Mouse (Mus musculus): ENCODE data around the gene Kptn. TPM values are rescaled to one million over a fixed set of nuclear protein-coding genes. Genes with fewer than 3 reads are reported as not detected.

Kptn gene
- polyA plus RNA-seq, 2 experiments = 7.5 to 8.6 TPM

DNA sequence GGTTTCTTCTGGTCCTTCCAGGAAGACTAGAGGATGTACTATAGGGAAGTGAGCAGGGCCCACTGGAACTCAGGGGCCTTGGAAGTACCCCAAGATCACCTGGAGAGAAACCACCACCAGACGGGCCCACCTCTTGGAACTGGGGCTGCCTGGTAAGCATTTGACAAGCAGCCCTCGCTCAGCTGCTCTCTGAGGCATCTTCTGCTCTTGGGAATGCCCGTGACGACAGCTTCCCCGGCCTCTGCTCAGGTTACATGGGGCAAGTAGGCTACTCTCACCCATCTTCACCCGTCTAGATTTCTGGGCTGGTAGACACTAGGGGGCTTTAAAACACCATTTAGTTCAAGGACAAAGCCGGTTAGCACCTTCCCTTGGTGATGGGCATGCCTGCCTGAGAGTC is 18.6 kb upstream of the Kptn start:
- DNase-seq (ENCODE audit: low read depth in 3 of 3, low spot score in 3 of 3) = no peak
- H3K36me3 ChIP-seq (replicated peaks; ENCODE audit: control insufficient read depth, insufficient read depth, low read depth) = peaks cover 35% of the 10 kb centered on the region
- no peaks in the 10 kb centered on the region for H3K27me3 ChIP-seq (ENCODE audit: control insufficient read depth, insufficient read depth, low read length)
- ATAC-seq (ENCODE audit: insufficient read depth) = no peak
- peaks cover 13 to 21% of the 10 kb centered on the region in 2 experiments for H3K4me1 ChIP-seq (replicated peaks; ENCODE audit: control insufficient read depth in 2 of 2, insufficient read depth in 2 of 2, low read length in 1 of 2)
- peak overlapping the region; percentile 81 for H3K4me2 ChIP-seq (ENCODE audit: low read depth)
- H3K9ac ChIP-seq (replicated peaks) = peak overlapping the region; percentile 98; the same call in 1 of the 2 replicates
- H3K27ac ChIP-seq = peak overlapping the region; percentile 77
- H3K9me3 ChIP-seq (ENCODE audit: control insufficient read depth, low read length) = no peaks in the 10 kb centered on the region
- H3K4me3 ChIP-seq (ENCODE audit: insufficient read depth in 1 of 2, low read depth in 2 of 2, low read length in 2 of 2) = peak overlapping the region in 1 of 2 experiments; percentile 81; a peak in 2 of 4 replicates
- 85% methylated on average over 7 of the region's 7 CpGs for WGBS (ENCODE audit: insufficient replicate concordance)
- TF ChIP-seq CTCF (IDR thresholded peaks at IDR 0.05; ENCODE audit: low read depth) (no peak), EP300 (IDR thresholded peaks at IDR 0.05; ENCODE audit: low read depth) (no peak)

DNA sequence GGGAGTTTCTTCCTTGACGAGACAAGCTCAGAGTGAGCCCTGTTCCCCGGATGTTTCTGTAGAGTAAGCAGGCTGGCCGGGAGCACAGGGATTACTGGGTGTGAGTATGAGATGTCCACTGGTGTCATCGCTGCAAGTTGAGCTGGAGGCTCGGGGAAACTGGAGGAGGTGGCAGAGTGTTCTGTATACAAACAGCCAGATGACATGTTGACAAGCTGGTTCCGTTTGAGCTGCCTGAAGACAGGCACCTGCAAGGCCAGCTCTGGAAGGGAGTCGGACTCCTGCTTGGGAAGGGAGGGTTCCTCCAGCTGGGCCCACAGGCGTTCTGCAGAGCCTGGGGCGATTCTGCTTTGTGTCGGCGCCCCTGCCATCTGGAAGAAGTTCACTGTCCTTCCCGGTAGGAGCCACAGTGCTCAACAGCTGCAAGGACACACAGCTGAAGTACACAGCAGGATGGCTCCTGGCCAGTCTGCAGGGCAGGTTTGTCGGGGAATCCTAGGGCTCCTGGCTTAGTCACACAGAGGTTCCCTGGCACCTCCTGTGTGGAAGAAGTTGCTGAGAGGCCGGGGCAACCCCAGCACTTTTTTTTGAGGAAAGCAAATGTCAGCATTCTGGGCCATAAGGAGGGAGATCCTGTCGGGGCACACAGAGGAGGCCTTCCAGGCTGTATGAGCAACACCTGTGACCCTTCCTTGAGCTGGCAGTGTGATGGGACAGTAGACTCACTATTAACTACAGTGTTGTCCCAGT is 17.8 kb upstream of the Kptn start:
- DNase-seq (ENCODE audit: low read depth in 3 of 3, low spot score in 3 of 3) = no peak
- Histone ChIP-seq H3K9me3 (ENCODE audit: control insufficient read depth, low read length) (no peaks in the 10 kb centered on the region), H3K4me3 (ENCODE audit: insufficient read depth in 1 of 2, low read depth in 2 of 2, low read length in 2 of 2) (no peak overlapping the region), H3K36me3 (replicated peaks; ENCODE audit: control insufficient read depth, insufficient read depth, low read depth) (peaks cover 35% of the 10 kb centered on the region), H3K27me3 (ENCODE audit: control insufficient read depth, insufficient read depth, low read length) (no peaks in the 10 kb centered on the region), H3K27ac (no peak overlapping the region), H3K4me2 (ENCODE audit: low read depth) (no peak overlapping the region), H3K9ac (replicated peaks) (no peak overlapping the region), H3K4me1 (replicated peaks; ENCODE audit: control insufficient read depth in 2 of 2, insufficient read depth in 2 of 2, low read length in 1 of 2) (peaks cover 13 to 21% of the 10 kb centered on the region in 2 experiments)
- WGBS (ENCODE audit: insufficient replicate concordance) = 83% methylated on average over 15 of the region's 15 CpGs
- ATAC-seq (ENCODE audit: insufficient read depth) = no peak
- TF ChIP-seq CTCF (IDR thresholded peaks at IDR 0.05; ENCODE audit: low read depth) (no peak), EP300 (IDR thresholded peaks at IDR 0.05; ENCODE audit: low read depth) (no peak)

DNA sequence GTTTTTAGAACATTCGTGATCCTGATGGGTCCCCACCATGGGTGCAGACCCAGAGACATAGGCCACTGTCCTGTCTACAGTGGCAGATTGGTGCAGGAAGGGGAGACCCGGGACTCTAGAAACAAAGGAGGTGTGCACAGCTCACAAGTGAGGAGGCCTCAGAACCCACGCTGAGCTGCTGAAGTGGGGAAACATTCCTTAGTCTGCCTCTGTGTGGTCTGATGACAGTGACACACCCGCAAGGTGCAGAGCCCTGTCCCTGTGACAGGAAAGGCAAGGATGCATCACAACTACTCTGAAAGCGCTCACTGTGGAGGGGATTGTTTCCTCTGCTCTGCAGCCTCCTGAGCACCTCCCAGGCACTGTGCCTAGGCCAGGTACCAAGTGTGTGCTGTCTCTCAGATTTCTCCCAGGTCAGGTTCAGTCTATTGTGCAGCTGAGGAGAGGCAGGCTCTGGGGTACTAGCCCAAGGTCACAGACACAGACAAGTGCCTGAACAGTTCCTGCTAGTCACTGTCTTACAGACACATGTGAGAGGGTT is 16.9 kb upstream of the Kptn start:
- H3K27ac ChIP-seq = no peak overlapping the region
- H3K9ac ChIP-seq (replicated peaks) = no peak overlapping the region
- H3K4me2 ChIP-seq (ENCODE audit: low read depth) = no peak overlapping the region
- no peak overlapping the region for H3K4me3 ChIP-seq (ENCODE audit: insufficient read depth in 1 of 2, low read depth in 2 of 2, low read length in 2 of 2)
- H3K4me1 ChIP-seq (replicated peaks; ENCODE audit: control insufficient read depth in 2 of 2, insufficient read depth in 2 of 2, low read length in 1 of 2) = peaks cover 11 to 18% of the 10 kb centered on the region in 2 experiments
- ATAC-seq (ENCODE audit: insufficient read depth) = no peak
- TF ChIP-seq EP300 (IDR thresholded peaks at IDR 0.05; ENCODE audit: low read depth) = no peak
- TF ChIP-seq CTCF (IDR thresholded peaks at IDR 0.05; ENCODE audit: low read depth) = no peak
- H3K36me3 ChIP-seq (replicated peaks; ENCODE audit: control insufficient read depth, insufficient read depth, low read depth) = peaks cover 43% of the 10 kb centered on the region
- no peaks in the 10 kb centered on the region for H3K27me3 ChIP-seq (ENCODE audit: control insufficient read depth, insufficient read depth, low read length)
- no peak for DNase-seq (ENCODE audit: low read depth in 3 of 3, low spot score in 3 of 3)
- no peaks in the 10 kb centered on the region for H3K9me3 ChIP-seq (ENCODE audit: control insufficient read depth, low read length)
- WGBS (ENCODE audit: insufficient replicate concordance) = 91% methylated on average over 5 of the region's 5 CpGs

DNA sequence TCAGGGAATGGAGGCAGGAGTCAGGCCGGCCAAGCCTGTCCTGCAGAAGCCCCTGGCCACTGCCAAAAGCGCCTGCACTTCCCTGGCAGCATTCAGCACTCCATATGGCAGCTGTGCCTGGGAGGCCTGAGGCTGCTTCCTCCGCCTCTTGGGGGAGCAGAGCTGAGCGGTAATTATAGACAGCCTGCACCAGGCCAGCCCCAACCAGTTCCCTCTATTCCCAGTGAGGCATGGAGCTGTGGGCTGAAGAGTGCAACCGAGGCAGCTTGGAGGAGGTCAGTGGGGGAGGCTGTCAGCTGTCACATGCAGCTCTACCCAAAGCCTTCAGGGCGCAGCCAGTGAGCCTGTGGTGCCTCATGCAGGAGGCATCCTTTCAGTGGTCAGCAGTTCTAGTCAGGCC is 15.9 kb upstream of the Kptn start:
- Histone ChIP-seq H3K4me3 (ENCODE audit: insufficient read depth in 1 of 2, low read depth in 2 of 2, low read length in 2 of 2) (no peak overlapping the region), H3K4me1 (replicated peaks; ENCODE audit: control insufficient read depth in 2 of 2, insufficient read depth in 2 of 2, low read length in 1 of 2) (peaks cover 11 to 18% of the 10 kb centered on the region in 2 experiments), H3K36me3 (replicated peaks; ENCODE audit: control insufficient read depth, insufficient read depth, low read depth) (peaks cover 53% of the 10 kb centered on the region), H3K4me2 (ENCODE audit: low read depth) (no peak overlapping the region), H3K9me3 (ENCODE audit: control insufficient read depth, low read length) (no peaks in the 10 kb centered on the region), H3K27ac (no peak overlapping the region), H3K9ac (replicated peaks) (no peak overlapping the region), H3K27me3 (ENCODE audit: control insufficient read depth, insufficient read depth, low read length) (no peaks in the 10 kb centered on the region)
- no peak for ATAC-seq (ENCODE audit: insufficient read depth)
- WGBS (ENCODE audit: insufficient replicate concordance) = 86% methylated on average over 6 of the region's 6 CpGs
- DNase-seq (ENCODE audit: low read depth in 3 of 3, low spot score in 3 of 3) = no peak
- no peak for TF ChIP-seq CTCF (IDR thresholded peaks at IDR 0.05; ENCODE audit: low read depth)
- no peak for TF ChIP-seq EP300 (IDR thresholded peaks at IDR 0.05; ENCODE audit: low read depth)

DNA sequence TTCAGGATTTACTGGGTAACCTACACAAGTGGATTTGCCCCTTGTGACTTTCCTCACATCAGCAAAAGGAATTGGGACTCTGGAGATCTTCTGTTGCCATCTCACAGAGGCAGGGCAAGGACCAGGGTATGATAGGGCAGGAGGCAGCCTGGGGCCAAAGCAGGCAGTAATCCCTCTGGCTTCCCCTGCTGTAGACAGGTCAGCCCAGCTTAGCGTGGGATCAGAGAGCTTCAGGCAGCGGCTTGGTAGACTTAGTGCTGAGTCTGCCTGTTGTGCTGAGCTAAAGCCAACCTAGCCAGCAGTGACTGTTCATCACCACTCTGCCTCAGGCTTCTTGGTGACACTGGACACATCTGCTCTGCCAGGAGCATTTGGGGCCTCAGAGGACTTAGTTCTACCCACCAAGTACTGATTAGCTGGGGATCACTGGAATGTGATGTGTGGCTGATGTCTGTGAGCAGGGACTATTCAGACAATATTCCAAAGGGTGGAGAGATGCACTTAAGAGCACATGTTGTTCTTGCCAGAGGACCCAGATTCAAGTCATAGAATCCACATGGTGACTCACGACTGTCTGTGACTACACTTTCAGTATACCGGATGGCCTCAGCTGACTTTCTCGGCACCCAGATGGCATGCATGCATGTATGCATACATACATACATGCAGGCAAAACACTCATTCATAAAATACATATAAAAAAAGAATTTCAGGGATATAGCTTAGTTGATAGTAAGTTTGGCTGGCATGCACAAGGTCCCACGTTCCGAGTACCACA is 14.9 kb upstream of the Kptn start:
- no peaks in the 10 kb centered on the region for H3K27me3 ChIP-seq (ENCODE audit: control insufficient read depth, insufficient read depth, low read length)
- H3K27ac ChIP-seq = no peak overlapping the region
- ATAC-seq (ENCODE audit: insufficient read depth) = no peak
- TF ChIP-seq CTCF (IDR thresholded peaks at IDR 0.05; ENCODE audit: low read depth) = no peak
- no peak for TF ChIP-seq EP300 (IDR thresholded peaks at IDR 0.05; ENCODE audit: low read depth)
- H3K9ac ChIP-seq (replicated peaks) = no peak overlapping the region
- no peaks in the 10 kb centered on the region for H3K9me3 ChIP-seq (ENCODE audit: control insufficient read depth, low read length)
- peaks cover 64% of the 10 kb centered on the region for H3K36me3 ChIP-seq (replicated peaks; ENCODE audit: control insufficient read depth, insufficient read depth, low read depth)
- H3K4me3 ChIP-seq (ENCODE audit: insufficient read depth in 1 of 2, low read depth in 2 of 2, low read length in 2 of 2) = no peak overlapping the region
- peaks cover 11 to 12% of the 10 kb centered on the region in 2 experiments for H3K4me1 ChIP-seq (replicated peaks; ENCODE audit: control insufficient read depth in 2 of 2, insufficient read depth in 2 of 2, low read length in 1 of 2)
- no peak for DNase-seq (ENCODE audit: low read depth in 3 of 3, low spot score in 3 of 3)
- 88% methylated on average over 7 of the region's 7 CpGs for WGBS (ENCODE audit: insufficient replicate concordance)
- H3K4me2 ChIP-seq (ENCODE audit: low read depth) = no peak overlapping the region
